Mouse (Mus musculus): Measurements from ENCODE around the gene Trak1. TPM values are rescaled to one million over a fixed set of nuclear protein-coding genes. Genes with fewer than 3 reads are reported as not detected.
"Not testable (repeated sequence)": the region's sequence is repeated elsewhere in the genome, so short reads cannot be mapped to it uniquely, and the experiment has no call there.

Gene Trak1
- polyA plus RNA-seq, 1 experiment from 2014 or later: 9.3 TPM

GRCm38 (mm10) chr9:121446431-121446831 lies 149.1 kb downstream of the Trak1 start:
- no peaks in the 10 kb centered on the region for H3K4me1 ChIP-seq (ENCODE audit: control insufficient read depth, insufficient read depth, low read length)
- 93% methylated on average over 13 of the region's 13 CpGs for WGBS
- no peaks in the 10 kb centered on the region for H3K9me3 ChIP-seq (ENCODE audit: control insufficient read depth, low read length)
- no peak overlapping the region for H3K4me2 ChIP-seq (ENCODE audit: low read depth, severe bottlenecking)
- H3K4me3 ChIP-seq (ENCODE audit: low read depth, low read length): no peak overlapping the region
- no peaks in the 10 kb centered on the region for H3K27me3 ChIP-seq (ENCODE audit: control insufficient read depth, insufficient read depth, low read length)
- no peak for DNase-seq (ENCODE audit: low spot score)
- H3K36me3 ChIP-seq (ENCODE audit: control insufficient read depth, insufficient read depth, low read length): peaks cover 6% of the 10 kb centered on the region; the same call in 1 of the 2 replicates
- no peak overlapping the region for H3K27ac ChIP-seq (replicated peaks; ENCODE audit: low read depth, low read length)
- ATAC-seq (ENCODE audit: insufficient number of reproducible peaks, low FRiP score, low TSS enrichment, low read depth): no peak
- no peak overlapping the region for H3K9ac ChIP-seq (ENCODE audit: low read length)

DNA sequence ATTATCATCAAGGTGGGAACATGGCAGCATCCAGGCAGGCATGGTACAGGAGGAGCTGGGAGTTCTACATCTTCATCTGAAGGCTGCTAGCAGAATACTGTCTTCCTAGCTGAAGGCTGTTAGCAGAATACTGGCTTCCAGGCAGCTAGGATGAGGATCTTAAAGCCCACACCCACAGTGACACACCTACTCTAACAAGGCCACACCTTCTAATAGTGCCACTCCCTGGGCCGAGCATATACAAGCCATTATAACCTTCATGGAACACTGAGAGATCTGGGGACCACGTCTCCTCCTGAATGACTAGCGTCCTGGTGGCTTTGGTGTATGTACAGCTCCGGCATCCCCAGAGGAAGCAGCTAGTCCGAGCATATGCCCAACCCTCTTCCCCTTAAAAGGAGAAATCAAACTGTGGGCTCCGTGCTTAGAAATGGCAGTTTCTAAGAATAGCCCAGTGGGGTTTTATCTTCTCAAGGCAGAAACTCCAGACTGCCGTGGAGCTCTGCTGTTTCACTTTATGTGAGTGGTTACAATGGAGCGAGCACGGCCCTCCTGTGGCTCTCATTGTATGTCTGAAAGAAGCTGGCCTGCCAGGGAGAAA lies 155.1 kb downstream of the Trak1 start:
- not testable (repeated sequence) for H3K4me3 ChIP-seq (ENCODE audit: low read depth, low read length); H3K9ac ChIP-seq (ENCODE audit: low read length); DNase-seq (ENCODE audit: low spot score); H3K4me1 ChIP-seq (ENCODE audit: control insufficient read depth, insufficient read depth, low read length); H3K36me3 ChIP-seq (ENCODE audit: control insufficient read depth, insufficient read depth, low read length); H3K4me2 ChIP-seq (ENCODE audit: low read depth, severe bottlenecking); H3K9me3 ChIP-seq (ENCODE audit: control insufficient read depth, low read length); H3K27me3 ChIP-seq (ENCODE audit: control insufficient read depth, insufficient read depth, low read length); H3K27ac ChIP-seq (replicated peaks; ENCODE audit: low read depth, low read length); ATAC-seq (ENCODE audit: insufficient number of reproducible peaks, low FRiP score, low TSS enrichment, low read depth)
- 92% methylated on average over 9 of the region's 9 CpGs for WGBS

- WGBS: 85% methylated on average over 3 of the region's 3 CpGs
- H3K4me2 ChIP-seq (ENCODE audit: low read depth, severe bottlenecking): no peak overlapping the region
- ATAC-seq (ENCODE audit: insufficient number of reproducible peaks, low FRiP score, low TSS enrichment, low read depth): no peak; the same call in 1 of the 2 replicates
- H3K27ac ChIP-seq (replicated peaks; ENCODE audit: low read depth, low read length): no peak overlapping the region
- no peaks in the 10 kb centered on the region for H3K4me1 ChIP-seq (ENCODE audit: control insufficient read depth, insufficient read depth, low read length)
- H3K36me3 ChIP-seq (ENCODE audit: control insufficient read depth, insufficient read depth, low read length): no peaks in the 10 kb centered on the region
- no peak overlapping the region for H3K9ac ChIP-seq (ENCODE audit: low read length)
- DNase-seq (ENCODE audit: low spot score): no peak
- H3K4me3 ChIP-seq (ENCODE audit: low read depth, low read length): no peak overlapping the region
- no peaks in the 10 kb centered on the region for H3K9me3 ChIP-seq (ENCODE audit: control insufficient read depth, low read length)
- H3K27me3 ChIP-seq (ENCODE audit: control insufficient read depth, insufficient read depth, low read length): no peaks in the 10 kb centered on the region
These were observed 157.6 kb downstream of the Trak1 start for GRCm38 (mm10) chr9:121454891-121455290.

DNA sequence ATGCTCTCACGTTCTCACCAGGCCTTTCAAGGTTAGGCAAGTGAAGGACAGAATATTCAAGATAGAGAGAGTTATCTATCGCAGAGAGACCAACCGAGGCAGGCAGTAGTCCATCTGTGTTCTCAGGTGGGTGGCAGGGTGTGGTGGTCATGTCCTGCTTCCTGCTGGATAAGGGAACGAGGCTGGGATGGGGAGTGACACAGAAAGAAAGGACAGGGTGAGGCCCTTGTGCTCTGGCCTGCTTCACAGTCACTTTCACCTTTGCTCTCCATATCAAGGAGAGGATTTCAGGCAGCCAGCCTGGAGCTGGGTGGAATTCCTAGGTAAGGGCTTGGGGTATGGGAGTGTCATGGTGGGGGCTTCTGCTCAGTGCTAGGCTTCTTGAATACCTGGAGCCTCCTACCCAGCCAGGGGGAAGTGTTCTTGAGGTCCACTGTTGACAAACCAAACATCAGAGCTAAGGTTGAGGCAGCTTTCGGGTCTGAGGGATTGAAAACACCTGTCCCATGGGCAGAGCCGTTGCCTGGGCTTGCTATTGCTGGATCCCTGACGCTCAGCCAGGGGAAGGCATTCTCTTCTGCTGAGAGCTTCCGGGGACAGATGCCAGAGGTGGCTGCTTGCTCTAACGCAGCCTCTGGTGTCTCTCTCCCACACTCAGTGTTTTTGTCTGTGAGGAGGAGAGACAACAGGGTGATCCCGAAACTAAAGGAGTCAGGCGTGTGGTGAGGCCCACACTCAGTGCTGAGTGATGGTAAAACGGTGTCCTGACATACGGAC lies 159.6 kb downstream of the Trak1 start:
- no peak overlapping the region for H3K4me3 ChIP-seq (ENCODE audit: low read depth, low read length)
- no peaks in the 10 kb centered on the region for H3K9me3 ChIP-seq (ENCODE audit: control insufficient read depth, low read length)
- DNase-seq (ENCODE audit: low spot score): no peak
- no peaks in the 10 kb centered on the region for H3K27me3 ChIP-seq (ENCODE audit: control insufficient read depth, insufficient read depth, low read length)
- WGBS: 83% methylated on average over 13 of the region's 13 CpGs
- ATAC-seq (ENCODE audit: insufficient number of reproducible peaks, low FRiP score, low TSS enrichment, low read depth): no peak
- no peak overlapping the region for H3K4me2 ChIP-seq (ENCODE audit: low read depth, severe bottlenecking)
- H3K27ac ChIP-seq (replicated peaks; ENCODE audit: low read depth, low read length): no peak overlapping the region
- no peaks in the 10 kb centered on the region for H3K36me3 ChIP-seq (ENCODE audit: control insufficient read depth, insufficient read depth, low read length)
- no peaks in the 10 kb centered on the region for H3K4me1 ChIP-seq (ENCODE audit: control insufficient read depth, insufficient read depth, low read length)
- no peak overlapping the region for H3K9ac ChIP-seq (ENCODE audit: low read length)

- no peak for ATAC-seq (ENCODE audit: insufficient number of reproducible peaks, low FRiP score, low TSS enrichment, low read depth)
- no peak overlapping the region for H3K9ac ChIP-seq (ENCODE audit: low read length)
- no peaks in the 10 kb centered on the region for H3K27me3 ChIP-seq (ENCODE audit: control insufficient read depth, insufficient read depth, low read length)
- no peak overlapping the region for H3K27ac ChIP-seq (replicated peaks; ENCODE audit: low read depth, low read length)
- H3K36me3 ChIP-seq (ENCODE audit: control insufficient read depth, insufficient read depth, low read length): no peaks in the 10 kb centered on the region
- peak; percentile 78 for DNase-seq (ENCODE audit: low spot score)
- H3K4me1 ChIP-seq (ENCODE audit: control insufficient read depth, insufficient read depth, low read length): no peaks in the 10 kb centered on the region
- no peak overlapping the region for H3K4me2 ChIP-seq (ENCODE audit: low read depth, severe bottlenecking)
- no peaks in the 10 kb centered on the region for H3K9me3 ChIP-seq (ENCODE audit: control insufficient read depth, low read length)
- H3K4me3 ChIP-seq (ENCODE audit: low read depth, low read length): no peak overlapping the region
- 23% methylated on average over 8 of the region's 8 CpGs for WGBS
These were observed 161.2 kb downstream of the Trak1 start for GRCm38 (mm10) chr9:121458466-121458865.

DNA sequence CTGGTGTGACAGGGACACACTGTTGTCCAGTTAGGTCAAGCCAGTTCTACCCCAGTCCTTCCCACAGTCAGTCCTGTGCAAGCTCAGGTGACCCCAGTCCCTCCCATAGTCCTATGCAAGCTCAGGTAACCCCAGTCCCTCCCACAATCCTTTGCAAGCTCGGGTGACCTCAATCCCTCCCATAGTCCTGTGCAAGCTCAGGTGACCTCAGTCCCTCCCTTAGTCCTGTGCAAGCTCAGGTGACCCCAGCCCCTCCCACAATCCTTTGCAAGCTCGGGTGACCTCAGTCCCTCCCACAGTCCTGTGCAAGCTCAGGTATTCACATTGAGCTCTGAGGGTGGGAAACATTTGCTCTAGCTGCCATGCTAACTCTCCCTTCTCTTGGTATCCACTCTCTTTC lies 162.6 kb downstream of the Trak1 start:
- H3K36me3 ChIP-seq (ENCODE audit: control insufficient read depth, insufficient read depth, low read length): no peaks in the 10 kb centered on the region

GRCm38 (mm10) chr9:121460527-121460926 lies 163.2 kb downstream of the Trak1 start:
- WGBS: 36% methylated on average over 16 of the region's 16 CpGs
- Histone ChIP-seq H3K36me3 (ENCODE audit: control insufficient read depth, insufficient read depth, low read length) (no peaks in the 10 kb centered on the region), H3K4me3 (ENCODE audit: low read depth, low read length) (no peak overlapping the region), H3K4me1 (ENCODE audit: control insufficient read depth, insufficient read depth, low read length) (no peaks in the 10 kb centered on the region), H3K4me2 (ENCODE audit: low read depth, severe bottlenecking) (no peak overlapping the region), H3K27ac (replicated peaks; ENCODE audit: low read depth, low read length) (no peak overlapping the region), H3K9me3 (ENCODE audit: control insufficient read depth, low read length) (no peaks in the 10 kb centered on the region), H3K9ac (ENCODE audit: low read length) (no peak overlapping the region), H3K27me3 (ENCODE audit: control insufficient read depth, insufficient read depth, low read length) (no peaks in the 10 kb centered on the region)
- ATAC-seq (ENCODE audit: insufficient number of reproducible peaks, low FRiP score, low TSS enrichment, low read depth) (no peak), DNase-seq (ENCODE audit: low spot score) (no peak)

More for the DNA sequence above, 162.6 kb downstream of the Trak1 start:
- Histone ChIP-seq H3K27me3 (ENCODE audit: control insufficient read depth, insufficient read depth, low read length) (no peaks in the 10 kb centered on the region), H3K4me1 (ENCODE audit: control insufficient read depth, insufficient read depth, low read length) (no peaks in the 10 kb centered on the region), H3K4me2 (ENCODE audit: low read depth, severe bottlenecking) (no peak overlapping the region), H3K9ac (ENCODE audit: low read length) (no peak overlapping the region), H3K4me3 (ENCODE audit: low read depth, low read length) (no peak overlapping the region), H3K27ac (replicated peaks; ENCODE audit: low read depth, low read length) (no peak overlapping the region), H3K9me3 (ENCODE audit: control insufficient read depth, low read length) (no peaks in the 10 kb centered on the region)
- WGBS: 71% methylated on average over 2 of the region's 2 CpGs
- no peak for ATAC-seq (ENCODE audit: insufficient number of reproducible peaks, low FRiP score, low TSS enrichment, low read depth)
- DNase-seq (ENCODE audit: low spot score): no peak

GRCm38 (mm10) chr9:121467460-121467859 lies 170.2 kb downstream of the Trak1 start:
- 85% methylated on average over 11 of the region's 11 CpGs for WGBS
- no peaks in the 10 kb centered on the region for H3K4me1 ChIP-seq (ENCODE audit: control insufficient read depth, insufficient read depth, low read length)
- no peak overlapping the region for H3K4me2 ChIP-seq (ENCODE audit: low read depth, severe bottlenecking)
- no peak overlapping the region for H3K27ac ChIP-seq (replicated peaks; ENCODE audit: low read depth, low read length)
- H3K4me3 ChIP-seq (ENCODE audit: low read depth, low read length): no peak overlapping the region
- H3K9ac ChIP-seq (ENCODE audit: low read length): no peak overlapping the region
- no peaks in the 10 kb centered on the region for H3K27me3 ChIP-seq (ENCODE audit: control insufficient read depth, insufficient read depth, low read length)
- no peaks in the 10 kb centered on the region for H3K9me3 ChIP-seq (ENCODE audit: control insufficient read depth, low read length)
- ATAC-seq (ENCODE audit: insufficient number of reproducible peaks, low FRiP score, low TSS enrichment, low read depth) (no peak), DNase-seq (ENCODE audit: low spot score) (no peak)
- no peaks in the 10 kb centered on the region for H3K36me3 ChIP-seq (ENCODE audit: control insufficient read depth, insufficient read depth, low read length)

Measured in limb, embryonic 11.5 days (tissue).